Mouse (Mus musculus) brown adipose tissue, adult 24 weeks (tissue): ENCODE data around the gene Ubap1. TPM values are rescaled to one million over a fixed set of nuclear protein-coding genes. Genes with fewer than 3 reads are reported as not detected.

Experiments used
- H3K27ac ChIP-seq: fragments of 200-500 bp; replicated peaks from 2 replicates; pipeline ENCODE4 v1.5.1; 2012; ENCODE audit warnings: low read depth, mild to moderate bottlenecking, low read length
- H3K4me1 ChIP-seq: fragments of 200-500 bp; 2 replicates; pipeline ENCODE4 v1.6.1; 2012; ENCODE audit warnings: low read length, mixed read lengths; ENCODE audit not compliant: control insufficient read depth, insufficient read depth, insufficient read length
- H3K4me3 ChIP-seq: fragments of 200-500 bp; 2 replicates; pipeline ENCODE4 v1.5.1; 2012; ENCODE audit warnings: low read depth, mild to moderate bottlenecking, low read length, moderate library complexity; ENCODE audit not compliant: insufficient read depth
- polyA plus RNA-seq: library from polyadenylated mRNA; stranded (reverse); fragments of >200 nt; gene quantifications from 2 replicates; pipeline ENCODE4 v1.2.4, GENCODE M21; 2012; ENCODE audit not compliant: missing spikeins, insufficient read depth, insufficient read length

Ubap1 gene
- polyA plus RNA-seq, 1 experiment, result 52.4 TPM

DNA sequence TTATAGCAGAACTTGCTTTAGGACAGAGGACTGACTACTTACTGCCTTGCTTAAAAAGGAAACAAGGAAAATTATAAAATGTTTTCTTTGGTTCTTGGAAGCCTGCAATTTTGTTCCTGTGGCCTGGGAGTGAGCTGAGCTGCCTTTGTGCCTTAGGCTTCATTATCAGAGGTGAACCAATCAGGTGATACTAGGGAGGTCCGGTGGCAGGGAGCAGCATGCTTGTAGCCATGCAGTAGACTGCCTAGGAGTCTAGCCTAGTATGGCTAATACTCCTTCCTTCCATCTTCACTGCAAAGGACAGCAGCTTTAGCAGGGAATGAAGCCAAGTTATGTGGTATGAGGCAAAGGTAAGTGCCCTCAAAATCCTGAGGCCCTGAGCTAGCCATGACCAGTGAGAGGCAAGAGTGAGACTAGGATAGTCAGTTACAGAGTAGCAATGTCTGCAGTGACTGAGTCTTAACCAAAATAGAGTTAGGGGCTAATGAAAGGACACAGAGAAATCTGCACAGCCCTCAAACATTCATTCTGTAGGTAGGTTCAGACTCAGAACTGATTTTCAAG lies 37.7 kb downstream of the Ubap1 start:
- H3K4me3 ChIP-seq, result no peak overlapping the region
- peaks cover 12% of the 10 kb centered on the region for H3K4me1 ChIP-seq

DNA sequence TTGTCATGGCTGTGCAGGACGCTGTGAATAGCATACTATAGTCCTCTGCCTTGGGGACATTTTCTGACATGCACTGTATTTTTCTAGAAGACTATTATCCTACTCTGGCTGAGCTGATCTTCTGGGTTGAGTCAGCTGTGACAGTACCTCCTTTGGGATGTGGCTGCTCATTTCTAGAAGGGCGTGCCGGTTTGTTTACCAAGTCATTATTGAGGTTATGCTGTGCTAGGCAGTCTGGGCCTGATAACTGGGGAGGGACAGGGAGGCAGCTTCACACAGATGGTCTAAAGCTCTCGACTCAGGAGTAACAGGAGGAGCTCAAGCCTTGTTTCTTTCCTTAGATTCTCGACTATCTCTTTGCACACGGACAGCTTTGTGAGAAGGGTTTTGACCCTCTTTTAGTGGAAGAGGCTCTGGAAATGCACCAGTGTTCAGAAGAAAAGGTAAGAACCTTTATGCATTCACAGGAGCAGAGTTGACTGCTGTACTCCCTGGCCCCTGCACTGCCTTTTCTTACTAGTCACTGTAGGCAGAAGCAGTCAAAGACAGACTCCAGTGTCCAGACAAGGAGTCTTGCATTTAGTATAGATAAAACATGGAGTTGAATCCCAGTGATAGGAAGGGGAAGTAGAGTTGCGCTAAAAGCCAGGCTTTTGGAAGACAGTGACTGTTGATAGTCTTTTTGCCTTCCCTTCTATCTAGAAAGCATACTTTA lies 39.1 kb downstream of the Ubap1 start:
- Histone ChIP-seq H3K4me1 (peaks cover 12% of the 10 kb centered on the region), H3K4me3 (no peak overlapping the region), H3K27ac (no peak overlapping the region; the same call in 1 of the 2 replicates)

More for the DNA sequence above, 37.7 kb downstream of the Ubap1 start:
- H3K27ac ChIP-seq, result no peak overlapping the region

- Histone ChIP-seq H3K4me3 (no peak overlapping the region), H3K4me1 (peaks cover 12% of the 10 kb centered on the region), H3K27ac (no peak overlapping the region)
Measured at GRCm38 (mm10) chr4:41388616-41389015, 39.8 kb downstream of the Ubap1 start.

DNA sequence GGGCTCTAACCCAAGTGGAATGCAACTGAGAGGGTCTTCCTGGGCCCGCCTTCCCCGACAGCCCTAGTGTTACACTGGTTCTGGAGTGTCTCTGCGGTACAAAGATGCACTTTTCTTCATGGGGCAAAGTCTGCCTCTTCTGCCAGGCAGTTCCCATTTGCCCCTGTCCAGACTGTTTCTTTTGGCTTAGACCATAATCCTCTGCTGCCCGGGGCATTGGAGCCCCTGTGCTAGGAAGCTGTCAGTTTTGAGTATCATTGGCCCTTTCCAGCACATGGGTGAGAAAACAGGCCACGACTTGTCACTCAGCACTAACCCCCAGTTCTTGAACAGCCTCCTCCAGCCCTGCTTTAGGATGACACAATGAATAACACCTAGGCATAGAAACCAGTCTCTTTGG lies 40.4 kb downstream of the Ubap1 start:
- H3K27ac ChIP-seq, result no peak overlapping the region
- peaks cover 12% of the 10 kb centered on the region for H3K4me1 ChIP-seq
- H3K4me3 ChIP-seq, result no peak overlapping the region

- Histone ChIP-seq H3K27ac (no peak overlapping the region), H3K4me3 (no peak overlapping the region), H3K4me1 (peaks cover 12% of the 10 kb centered on the region)
Measured at GRCm38 (mm10) chr4:41390122-41390521, 41.3 kb downstream of the Ubap1 start.

DNA sequence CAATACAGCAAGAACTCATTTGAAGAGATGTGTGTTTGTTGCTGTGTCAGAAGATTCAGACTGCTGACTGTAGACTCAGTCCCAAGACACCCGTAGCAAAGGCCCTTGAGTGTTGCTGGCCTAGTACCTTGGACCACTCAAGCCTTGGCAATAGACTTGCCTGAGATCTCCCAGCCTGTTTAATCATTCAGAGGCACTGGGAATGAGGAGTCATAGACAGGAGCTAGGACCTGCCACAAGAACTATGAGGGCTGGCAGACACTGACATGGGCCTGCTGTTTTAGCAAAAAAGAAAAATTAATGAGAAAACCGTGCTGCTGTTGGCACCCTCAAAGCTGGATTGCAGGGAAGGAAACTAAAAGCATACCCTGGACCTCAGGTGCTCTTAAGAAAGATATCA lies 42.2 kb downstream of the Ubap1 start:
- peaks cover 12% of the 10 kb centered on the region for H3K4me1 ChIP-seq
- no peak overlapping the region for H3K27ac ChIP-seq
- no peak overlapping the region for H3K4me3 ChIP-seq

DNA sequence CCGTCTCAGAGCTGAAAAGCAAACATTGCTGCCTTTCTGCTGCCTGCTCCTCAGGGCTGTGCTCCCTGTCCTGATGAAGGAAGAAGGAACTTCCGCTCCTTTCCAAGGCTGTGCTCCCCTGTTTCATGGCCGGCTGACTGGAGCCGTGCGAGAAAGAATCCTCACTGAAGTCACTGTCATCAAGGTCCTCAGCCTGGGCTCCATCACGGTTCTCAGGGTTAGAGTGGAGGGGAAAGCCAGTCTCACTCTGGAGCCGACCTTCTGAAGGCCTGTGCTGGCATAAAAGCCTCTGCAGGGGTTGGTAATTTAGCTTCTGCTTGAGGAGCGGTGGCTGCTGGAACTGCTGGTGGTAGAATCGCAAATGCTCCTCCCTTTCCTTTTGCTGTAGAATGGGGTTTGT lies 45.9 kb downstream of the Ubap1 start:
- H3K4me1 ChIP-seq, result no peaks in the 10 kb centered on the region
- no peak overlapping the region for H3K27ac ChIP-seq
- no peak overlapping the region for H3K4me3 ChIP-seq

DNA sequence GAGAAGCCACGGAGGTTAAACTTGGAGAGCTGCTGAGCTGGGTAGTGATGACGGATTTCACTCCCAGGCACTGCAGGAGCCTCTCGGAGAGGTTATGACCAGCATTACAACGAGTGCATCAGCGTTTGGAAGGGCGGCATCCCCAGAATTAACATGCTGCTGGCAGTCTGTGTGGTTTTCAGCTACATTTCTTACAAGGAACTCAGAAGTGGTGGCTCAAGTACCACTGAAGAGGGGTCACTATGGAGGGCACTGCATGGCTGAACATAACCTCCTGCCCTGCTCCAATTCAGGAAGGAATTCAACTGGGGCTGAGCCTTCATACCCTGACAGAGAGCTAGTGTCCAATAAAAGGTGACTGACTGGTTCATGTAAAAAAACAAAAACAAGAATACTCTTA lies 49.6 kb downstream of the Ubap1 start:
- H3K4me1 ChIP-seq, result no peaks in the 10 kb centered on the region
- H3K4me3 ChIP-seq, result no peak overlapping the region
- H3K27ac ChIP-seq, result no peak overlapping the region

DNA sequence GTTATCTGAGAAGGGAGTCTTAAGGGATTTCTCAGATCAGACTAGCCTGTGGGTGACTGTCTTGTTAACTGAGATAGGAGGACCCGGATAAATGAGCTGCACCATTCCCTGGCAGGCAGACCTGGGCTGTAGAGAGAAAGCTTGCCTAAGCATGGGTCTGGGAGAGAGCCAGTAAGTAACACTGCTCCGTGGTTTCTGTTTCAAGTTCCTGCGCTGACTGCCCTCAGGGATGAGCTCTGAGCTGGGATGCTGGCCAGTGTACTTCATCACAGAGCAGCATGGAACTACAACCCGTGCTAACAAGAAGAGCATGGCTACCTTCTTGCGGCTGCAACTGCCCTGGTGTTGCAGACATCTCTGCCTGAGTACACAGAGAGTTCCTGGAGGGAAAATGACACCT lies 51.1 kb downstream of the Ubap1 start:
- Histone ChIP-seq H3K4me1 (no peaks in the 10 kb centered on the region), H3K4me3 (no peak overlapping the region), H3K27ac (no peak overlapping the region)

- Histone ChIP-seq H3K4me3 (no peak overlapping the region), H3K4me1 (no peaks in the 10 kb centered on the region), H3K27ac (no peak overlapping the region)
Measured at GRCm38 (mm10) chr4:41401167-41401566, 52.4 kb downstream of the Ubap1 start.

DNA sequence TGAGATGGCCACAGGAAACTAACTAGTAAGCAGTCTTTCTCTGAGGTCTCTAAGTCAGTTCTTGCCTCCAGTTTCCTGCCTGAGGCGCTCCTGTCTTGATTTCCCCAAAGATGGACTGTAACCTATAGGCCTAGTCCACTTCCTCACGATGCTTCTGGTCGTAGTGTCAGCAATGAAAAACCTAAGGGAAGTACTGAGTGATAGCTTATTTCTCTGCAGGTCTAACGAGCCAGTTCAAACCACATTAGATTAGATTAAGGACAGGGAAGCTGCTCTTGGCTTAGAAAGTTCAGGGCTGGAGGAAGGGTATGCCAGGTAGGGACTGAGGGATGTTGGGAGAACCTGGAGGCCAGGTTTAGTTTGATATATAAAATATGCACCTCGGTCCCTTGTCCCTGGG lies 52.8 kb downstream of the Ubap1 start:
- H3K4me3 ChIP-seq, result no peak overlapping the region
- H3K27ac ChIP-seq, result no peak overlapping the region
- H3K4me1 ChIP-seq, result no peaks in the 10 kb centered on the region

DNA sequence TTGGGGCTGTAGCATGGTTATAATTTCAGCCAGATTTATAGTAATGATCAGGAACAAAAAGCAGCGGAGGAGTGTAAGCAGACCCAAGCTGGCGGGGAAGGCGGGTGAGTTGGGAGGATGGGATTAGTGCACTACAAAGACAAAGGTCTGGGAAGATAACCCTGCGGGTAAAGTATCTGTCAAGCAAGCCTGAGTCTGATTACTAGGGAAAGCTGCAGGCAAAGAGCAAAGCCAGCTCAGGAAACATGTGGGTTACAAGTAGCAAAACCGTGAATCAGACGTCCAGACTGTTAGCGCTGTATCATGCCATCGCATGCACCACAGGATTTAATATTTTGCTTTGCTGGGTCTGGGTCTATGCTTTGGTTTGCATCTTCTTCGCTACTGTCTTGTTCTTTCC lies 57.8 kb downstream of the Ubap1 start:
- Histone ChIP-seq H3K4me1 (no peaks in the 10 kb centered on the region), H3K27ac (no peak overlapping the region), H3K4me3 (no peak overlapping the region)

DNA sequence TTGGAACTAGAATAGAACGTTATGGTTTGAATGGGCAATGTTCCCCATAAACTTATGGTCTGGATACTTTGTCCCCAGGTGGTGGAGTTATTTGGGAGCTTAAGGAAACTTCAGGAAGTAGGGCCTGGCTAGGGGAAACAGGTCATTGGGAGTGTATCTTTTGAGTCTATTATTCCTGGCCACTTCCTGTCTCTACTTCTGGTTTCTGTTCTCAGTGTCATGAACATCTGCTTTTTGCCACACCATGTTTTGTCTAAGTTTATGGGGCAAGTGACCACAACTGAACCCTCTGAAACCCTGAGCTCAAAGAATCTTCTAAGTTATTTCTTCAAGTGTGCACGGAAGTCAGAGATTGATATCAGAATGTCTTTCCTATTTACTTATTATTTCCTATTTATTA lies 58.6 kb downstream of the Ubap1 start:
- no peak overlapping the region for H3K4me3 ChIP-seq
- no peak overlapping the region for H3K27ac ChIP-seq
- H3K4me1 ChIP-seq, result no peaks in the 10 kb centered on the region

- H3K4me1 ChIP-seq, result no peaks in the 10 kb centered on the region
- H3K27ac ChIP-seq, result no peak overlapping the region
- H3K4me3 ChIP-seq, result no peak overlapping the region
Measured at GRCm38 (mm10) chr4:41409341-41409740, 60.5 kb downstream of the Ubap1 start.

DNA sequence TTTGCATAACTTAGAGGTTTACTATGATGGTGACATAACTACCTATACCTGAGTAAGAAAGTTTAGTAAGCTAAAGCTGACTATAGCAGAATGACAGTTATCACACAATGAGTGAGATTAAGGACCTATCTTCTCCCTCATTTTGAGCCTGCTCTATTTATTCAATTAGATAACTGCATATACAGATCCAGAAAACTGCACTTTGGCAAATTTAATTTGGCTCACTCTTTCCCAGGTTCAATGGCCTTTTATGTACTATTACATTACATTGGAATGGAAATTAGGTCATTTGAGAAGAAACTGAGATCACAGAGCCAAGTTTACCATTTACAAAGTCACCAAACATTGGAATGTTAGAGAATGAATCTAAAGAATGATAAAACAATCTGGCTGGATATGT lies 68.2 kb downstream of the Ubap1 start:
- Histone ChIP-seq H3K4me3 (no peak overlapping the region), H3K4me1 (no peaks in the 10 kb centered on the region), H3K27ac (no peak overlapping the region)

GRCm38 (mm10) chr4:41438931-41439330 lies 90.1 kb downstream of the Ubap1 start:
- H3K4me3 ChIP-seq, result no peak overlapping the region
- H3K4me1 ChIP-seq, result no peaks in the 10 kb centered on the region
- no peak overlapping the region for H3K27ac ChIP-seq
